Mouse (Mus musculus): ENCODE data around the gene Fbxo3.

- TF ChIP-seq POLR2A (IDR thresholded peaks at IDR 0.05; ENCODE audit: control insufficient read depth, low read depth, low read length) = no peak
- no peak for TF ChIP-seq CTCF (IDR thresholded peaks at IDR 0.05; ENCODE audit: control insufficient read depth, insufficient read depth, insufficient replicate concordance, low read depth, low read length)
Measured at GRCm38 (mm10) chr2:104042766-104043165, 15.2 kb downstream of the Fbxo3 start.

Data from testis, adult 2 months (tissue).